ENCODE assay signal across 24 mouse cellular contexts in the genomic region with DNA sequence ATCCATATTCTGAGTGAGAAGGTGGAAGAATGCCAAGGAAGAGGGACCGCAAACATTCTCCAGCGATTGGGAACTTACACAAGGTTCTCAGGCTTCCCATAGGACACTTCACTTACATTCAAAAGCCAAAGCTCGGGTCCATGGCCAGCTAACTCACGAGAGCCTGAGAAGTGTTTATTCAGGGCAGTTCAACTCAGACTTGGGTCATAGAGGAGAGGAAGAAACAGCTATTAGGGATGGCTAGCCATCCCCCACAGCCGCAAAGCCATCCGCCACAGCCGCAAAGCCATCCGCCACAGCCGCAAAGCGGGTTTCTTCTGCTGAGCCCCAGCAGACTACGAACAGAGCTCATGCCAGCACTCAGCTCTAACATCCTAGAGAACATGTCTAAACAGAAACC. TPM values are rescaled to one million over a fixed set of nuclear protein-coding genes. Genes with fewer than 3 reads are reported as not detected.
DNase-seq lines count a peak whose midpoint lies in the region; ATAC-seq lines count a peak whose summit lies in the region.
"Had no signal": no experiment of that assay in that cellular context is flagged by ENCODE, and none has a peak within 500 bp of the region (broad histone marks: within the 10 kb centered on the region; RNA-seq: fewer than 3 reads in every experiment).

No protein-coding gene starts in this region.

- H3K27me3 ChIP-seq in embryonic facial prominence, embryonic 14.5 days (replicated peaks; ENCODE audit: control insufficient read depth, insufficient read depth, low read length), result no peaks in the 10 kb centered on the region
- no peaks in the 10 kb centered on the region for H3K27me3 ChIP-seq in embryonic facial prominence, embryonic 10.5 days (replicated peaks; ENCODE audit: low read depth, poor library complexity, severe bottlenecking)
- no peaks in the 10 kb centered on the region for H3K27me3 ChIP-seq in lung, embryonic 15.5 days
- H3K27me3 ChIP-seq: heart, embryonic 15.5 days; hindbrain, embryonic 15.5 days; megakaryocyte, embryonic 14.5 days; midbrain, embryonic 13.5 days had no signal

- DNase-seq in embryonic facial prominence, embryonic 14.5 days (ENCODE audit: low spot score), result peak; percentile 38
- DNase-seq in embryonic facial prominence, embryonic 10.5 days (ENCODE audit: low spot score), result no peak
- peak; percentile 27 for DNase-seq in NIH3T3 (ENCODE audit: low read depth)
- peak; percentile 10 to 54 for DNase-seq in lung, postnatal 4 days
- no peak for DNase-seq in gastrocnemius, postnatal 4 days (ENCODE audit: low spot score in 2 of 2)
- DNase-seq: adrenal gland, postnatal 14 days; cerebellum, adult 8-10 months; cerebellum, postnatal 36 days; embryo, embryonic 11 days; forebrain, postnatal 0 days; gastrocnemius, postnatal 14 days; heart, adult 18-20 months; heart, postnatal 4 days; kidney, adult 8-10 months; kidney, postnatal 10 days; right cerebral cortex, postnatal 25 days had no signal

- H3K9ac ChIP-seq in embryonic facial prominence, embryonic 14.5 days (ENCODE audit: low read depth, low read length), result no peak overlapping the region
- H3K9ac ChIP-seq in lung, embryonic 15.5 days, result no peak overlapping the region
- H3K9ac ChIP-seq: forebrain, postnatal 0 days; heart, embryonic 15.5 days; hindbrain, embryonic 15.5 days; midbrain, embryonic 13.5 days had no signal

- H3K4me1 ChIP-seq in embryonic facial prominence, embryonic 14.5 days (ENCODE audit: control insufficient read depth, insufficient read depth, low read length), result no peaks in the 10 kb centered on the region
- peaks cover under 1% of the 10 kb centered on the region; the same call in 1 of the 2 replicates for H3K4me1 ChIP-seq in embryonic facial prominence, embryonic 10.5 days
- H3K4me1 ChIP-seq in lung, embryonic 15.5 days, result peaks cover 12% of the 10 kb centered on the region
- H3K4me1 ChIP-seq: heart, embryonic 15.5 days; hindbrain, embryonic 15.5 days had no signal

- no peaks in the 10 kb centered on the region for H3K36me3 ChIP-seq in embryonic facial prominence, embryonic 14.5 days (ENCODE audit: control insufficient read depth, insufficient read depth, low read length)
- no peaks in the 10 kb centered on the region for H3K36me3 ChIP-seq in embryonic facial prominence, embryonic 10.5 days (replicated peaks)
- no peaks in the 10 kb centered on the region for H3K36me3 ChIP-seq in lung, embryonic 15.5 days
- H3K36me3 ChIP-seq: forebrain, embryonic 10.5 days; G1E; heart, embryonic 15.5 days; hindbrain, embryonic 15.5 days; midbrain, embryonic 13.5 days had no signal

- H3K9me3 ChIP-seq in embryonic facial prominence, embryonic 14.5 days (ENCODE audit: control insufficient read depth, low read length), result 0 out of 2 replicates have a peak, but pooled peaks cover 3% of the 10 kb centered on the region
- H3K9me3 ChIP-seq in embryonic facial prominence, embryonic 10.5 days, result no peaks in the 10 kb centered on the region
- H3K9me3 ChIP-seq in lung, embryonic 15.5 days, result no peaks in the 10 kb centered on the region
- H3K9me3 ChIP-seq: G1E; heart, embryonic 15.5 days; hindbrain, embryonic 15.5 days; megakaryocyte, embryonic 14.5 days had no signal

- no peak for ATAC-seq in embryonic facial prominence, embryonic 14.5 days (ENCODE audit: low read depth)
- peak; percentile 62 for ATAC-seq in lung, embryonic 15.5 days (ENCODE audit: borderline replicate concordance, extremely low read depth, low FRiP score, low TSS enrichment)
- no peak for ATAC-seq in erythroid progenitor cell, adult 5-6 weeks (replicated peaks; ENCODE audit: low FRiP score, poor library complexity, severe bottlenecking)
- ATAC-seq: forebrain, postnatal 0 days; midbrain, embryonic 13.5 days had no signal

- no peak overlapping the region for H3K4me2 ChIP-seq in embryonic facial prominence, embryonic 14.5 days (ENCODE audit: low read depth, low read length)
- H3K4me2 ChIP-seq in lung, embryonic 15.5 days, result peak overlapping the region; percentile 28
- H3K4me2 ChIP-seq: heart, embryonic 15.5 days; hindbrain, embryonic 15.5 days; midbrain, embryonic 13.5 days had no signal

- no peak overlapping the region for H3K4me3 ChIP-seq in embryonic facial prominence, embryonic 14.5 days (ENCODE audit: low read depth, low read length)
- H3K4me3 ChIP-seq in embryonic facial prominence, embryonic 10.5 days, result no peak overlapping the region
- peak overlapping the region; percentile 11; the same call in 1 of the 2 replicates for H3K4me3 ChIP-seq in lung, embryonic 15.5 days
- H3K4me3 ChIP-seq: forebrain, embryonic 10.5 days; heart, embryonic 15.5 days; hindbrain, embryonic 15.5 days; megakaryocyte, embryonic 14.5 days; midbrain, embryonic 13.5 days had no signal

- 79% methylated on average over 11 of the region's 11 CpGs for WGBS in embryonic facial prominence, embryonic 14.5 days
- WGBS in embryonic facial prominence, embryonic 10.5 days, result 81% methylated on average over 11 of the region's 11 CpGs
- WGBS in lung, embryonic 15.5 days, result 44% methylated on average over 11 of the region's 11 CpGs

- no peak overlapping the region for H3K27ac ChIP-seq in embryonic facial prominence, embryonic 14.5 days (replicated peaks; ENCODE audit: low read depth, low read length)
- no peak overlapping the region for H3K27ac ChIP-seq in embryonic facial prominence, embryonic 10.5 days (replicated peaks)
- H3K27ac ChIP-seq in lung, embryonic 15.5 days, result peak overlapping the region; percentile 58
- H3K27ac ChIP-seq: forebrain, embryonic 10.5 days; heart, embryonic 15.5 days; hindbrain, embryonic 15.5 days; midbrain, embryonic 13.5 days had no signal

RNA-seq across cellular contexts. Expression of a gene that starts 13.9 kb away (rescaled TPM):
- polyA plus RNA-seq in embryonic facial prominence, embryonic 14.5 days (2014; fragmentation: Nextera tagmentation; extraction: Ambion mirVana), result 18.9 and 25.2 TPM in 2 replicates
- polyA plus RNA-seq in embryonic facial prominence, embryonic 10.5 days (2016; fragmentation: Nextera tagmentation; extraction: Ambion mirVana), result 8.0 and 11.4 TPM in 2 replicates
- polyA plus RNA-seq in lung, embryonic 15.5 days (2015; fragmentation: Nextera tagmentation; extraction: Ambion mirVana), result 59.3 and 65.0 TPM in 2 replicates
- 10 to 100 TPM; 10.0 to 12.3 TPM for total RNA-seq in gastrocnemius, postnatal 4 days (2021)
- total RNA-seq in erythroid progenitor cell, adult 5-6 weeks (2015; ENCODE audit: low replicate concordance), result 18.0 and 55.8 TPM in 2 replicates
- 19.4 and 47.4 TPM in 2 replicates for total RNA-seq in erythroid progenitor cell, adult 5-6 weeks (2017; ENCODE audit: low replicate concordance)

Comparison
In these comparisons a context has a peak if more than half of its experiments do, and no peak if none do; other contexts are left out.
1. DNase-seq: peak in embryonic facial prominence, embryonic 14.5 days (single experiment), NIH3T3 (single experiment) and lung, postnatal 4 days (2 of 2); none in embryonic facial prominence, embryonic 10.5 days (single experiment) and gastrocnemius, postnatal 4 days (0 of 2).